ENCODE assay signal across 15 mouse cellular contexts in the genomic region with DNA sequence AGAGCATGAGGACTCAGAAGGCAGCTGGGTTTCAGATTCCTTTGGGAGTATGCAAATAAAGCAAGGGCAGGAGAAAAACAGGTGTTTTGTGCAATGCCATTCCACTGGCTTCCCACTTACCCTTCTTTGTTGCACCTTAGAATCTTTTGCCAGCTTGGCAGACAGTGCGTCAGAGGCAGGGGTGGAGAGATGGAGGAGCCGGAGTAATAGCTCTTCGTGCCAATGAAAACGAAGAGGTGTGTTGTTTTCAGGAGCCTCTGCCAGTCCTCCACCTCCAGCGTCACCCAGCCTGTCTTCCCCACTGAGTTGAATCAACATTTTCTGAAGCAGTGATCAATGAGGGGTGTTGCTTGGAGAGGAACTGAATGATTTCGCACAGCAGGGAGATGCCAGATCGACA.
A peak's percentile ranks its signal among the peaks of the same experiment; 100 is the strongest.
DNase-seq lines count a peak whose midpoint lies in the region; ATAC-seq lines count a peak whose summit lies in the region.
"Had no signal": no experiment of that assay in that cellular context is flagged by ENCODE, and none has a peak within 500 bp of the region (broad histone marks: within the 10 kb centered on the region; RNA-seq: fewer than 3 reads in every experiment).

No protein-coding gene starts in this region.

- WGBS in hindbrain, embryonic 14.5 days: 10% methylated on average over 7 of the region's 7 CpGs
- 3% methylated on average over 7 of the region's 7 CpGs for WGBS in hindbrain, embryonic 11.5 days
- 5% methylated on average over 7 of the region's 7 CpGs for WGBS in limb, embryonic 12.5 days
- WGBS in kidney, embryonic 15.5 days: 10% methylated on average over 7 of the region's 7 CpGs

- H3K9ac ChIP-seq in hindbrain, embryonic 14.5 days: no peak overlapping the region
- H3K9ac ChIP-seq in hindbrain, embryonic 11.5 days (ENCODE audit: low read depth, low read length): no peak overlapping the region
- H3K9ac ChIP-seq in limb, embryonic 12.5 days (replicated peaks): no peak overlapping the region
- H3K9ac ChIP-seq in kidney, embryonic 15.5 days: no peak overlapping the region

- DNase-seq in hindbrain, embryonic 14.5 days (ENCODE audit: low spot score): no peak
- no peak for DNase-seq in hindbrain, embryonic 11.5 days (ENCODE audit: low spot score)
- DNase-seq in brain, adult 2 months (ENCODE audit: low read depth, low spot score): peak; percentile 56
- DNase-seq in layer of hippocampus, adult 18-20 months (ENCODE audit: low spot score in 2 of 2): peak; percentile 16 to 45
- no peak for DNase-seq in MN1 (ENCODE audit: low spot score)
- DNase-seq in spleen, postnatal 36 days (ENCODE audit: low spot score in 2 of 2): no peak
- DNase-seq: adrenal gland, adult 2 months; embryo, embryonic 11 days; kidney, postnatal 36 days had no signal

- no peak for ATAC-seq in hindbrain, embryonic 14.5 days (ENCODE audit: low FRiP score)
- no peak for ATAC-seq in hindbrain, embryonic 11.5 days (ENCODE audit: low FRiP score)
- ATAC-seq in limb, embryonic 12.5 days (ENCODE audit: insufficient number of reproducible peaks, insufficient read depth, low FRiP score, low TSS enrichment, low read depth): peak; percentile 49; the same call in 1 of the 2 replicates
- ATAC-seq in kidney, embryonic 15.5 days (replicated peaks; ENCODE audit: low FRiP score): no peak
- ATAC-seq: CD4-positive, CD25-positive, alpha-beta regulatory T cell, adult 4 months; intestine, postnatal 0 days; Patski had no signal

- no peaks in the 10 kb centered on the region for H3K27me3 ChIP-seq in hindbrain, embryonic 14.5 days (ENCODE audit: control insufficient read depth, insufficient read depth, low read length)
- H3K27me3 ChIP-seq in hindbrain, embryonic 11.5 days (ENCODE audit: control insufficient read depth, insufficient read depth, low read length): no peaks in the 10 kb centered on the region
- H3K27me3 ChIP-seq in limb, embryonic 12.5 days: no peaks in the 10 kb centered on the region
- no peaks in the 10 kb centered on the region for H3K27me3 ChIP-seq in kidney, embryonic 15.5 days
- H3K27me3 ChIP-seq: megakaryocyte, embryonic 14.5 days; Patski had no signal

- peak overlapping the region; percentile 19; the same call in 1 of the 2 replicates for H3K4me2 ChIP-seq in hindbrain, embryonic 14.5 days (replicated peaks)
- no peak overlapping the region for H3K4me2 ChIP-seq in hindbrain, embryonic 11.5 days (replicated peaks; ENCODE audit: low read depth, low read length)
- peak overlapping the region; percentile 39 for H3K4me2 ChIP-seq in limb, embryonic 12.5 days
- H3K4me2 ChIP-seq in kidney, embryonic 15.5 days: no peak overlapping the region

- H3K36me3 ChIP-seq in hindbrain, embryonic 14.5 days (replicated peaks; ENCODE audit: control insufficient read depth, insufficient read depth): no peaks in the 10 kb centered on the region
- no peaks in the 10 kb centered on the region for H3K36me3 ChIP-seq in hindbrain, embryonic 11.5 days (ENCODE audit: control insufficient read depth, insufficient read depth, low read length)
- no peaks in the 10 kb centered on the region for H3K36me3 ChIP-seq in limb, embryonic 12.5 days
- no peaks in the 10 kb centered on the region for H3K36me3 ChIP-seq in kidney, embryonic 15.5 days

- 0 out of 2 replicates have a peak, but pooled peaks cover 7% of the 10 kb centered on the region for H3K4me1 ChIP-seq in hindbrain, embryonic 14.5 days (replicated peaks; ENCODE audit: control insufficient read depth, insufficient read depth, low read length)
- H3K4me1 ChIP-seq in hindbrain, embryonic 11.5 days (replicated peaks; ENCODE audit: control insufficient read depth, insufficient read depth, low read length): no peaks in the 10 kb centered on the region
- H3K4me1 ChIP-seq in limb, embryonic 12.5 days (replicated peaks): peaks cover 17% of the 10 kb centered on the region
- H3K4me1 ChIP-seq in kidney, embryonic 15.5 days: no peaks in the 10 kb centered on the region
- H3K4me1 ChIP-seq: megakaryocyte, embryonic 14.5 days had no signal

- H3K9me3 ChIP-seq in hindbrain, embryonic 14.5 days (ENCODE audit: control insufficient read depth, low read length): no peaks in the 10 kb centered on the region
- no peaks in the 10 kb centered on the region for H3K9me3 ChIP-seq in hindbrain, embryonic 11.5 days (ENCODE audit: control insufficient read depth, low read length)
- H3K9me3 ChIP-seq in limb, embryonic 12.5 days: no peaks in the 10 kb centered on the region
- H3K9me3 ChIP-seq in kidney, embryonic 15.5 days (replicated peaks): no peaks in the 10 kb centered on the region
- H3K9me3 ChIP-seq: megakaryocyte, embryonic 14.5 days had no signal

- no peak overlapping the region for H3K4me3 ChIP-seq in hindbrain, embryonic 14.5 days (replicated peaks; ENCODE audit: low read length)
- H3K4me3 ChIP-seq in hindbrain, embryonic 11.5 days (ENCODE audit: low read depth, low read length): no peak overlapping the region
- no peak overlapping the region for H3K4me3 ChIP-seq in limb, embryonic 12.5 days (replicated peaks)
- no peak overlapping the region for H3K4me3 ChIP-seq in kidney, embryonic 15.5 days (replicated peaks)
- H3K4me3 ChIP-seq: megakaryocyte, embryonic 14.5 days had no signal

- no peak overlapping the region for H3K27ac ChIP-seq in hindbrain, embryonic 14.5 days
- no peak overlapping the region for H3K27ac ChIP-seq in hindbrain, embryonic 11.5 days (ENCODE audit: low read depth, low read length)
- H3K27ac ChIP-seq in limb, embryonic 12.5 days: 0 out of 2 replicates have a peak overlapping the region, but pooled peaks have one; percentile 41
- H3K27ac ChIP-seq in kidney, embryonic 15.5 days: no peak overlapping the region

Comparison
In these comparisons a context has a peak if more than half of its experiments do, and no peak if none do; other contexts are left out.
1. H3K4me2 ChIP-seq: peak in hindbrain, embryonic 14.5 days (single experiment) and limb, embryonic 12.5 days (single experiment); none in hindbrain, embryonic 11.5 days (single experiment) and kidney, embryonic 15.5 days (single experiment).
2. DNase-seq: peak in brain, adult 2 months (single experiment) and layer of hippocampus, adult 18-20 months (2 of 2); none in hindbrain, embryonic 14.5 days (single experiment), hindbrain, embryonic 11.5 days (single experiment), MN1 (single experiment) and spleen, postnatal 36 days (0 of 2).